Comparison of ENCODE assay signal across 8 mouse cellular contexts in genomic region chr17:17373550-17373917, GRCm38 (mm10). TPM values are rescaled to one million over a fixed set of nuclear protein-coding genes. Genes with fewer than 3 reads are reported as not detected.
A peak's percentile ranks its signal among the peaks of the same experiment; 100 is the strongest.
DNase-seq lines count a peak whose midpoint lies in the region; ATAC-seq and TF ChIP-seq lines count a peak whose summit lies in the region.

No protein-coding gene starts in this region.

- no peak for DNase-seq in thymus, adult 2 months
- no peak for DNase-seq in thymus, postnatal 36 days
- no peak for DNase-seq in natural killer cell, adult 2 months (ENCODE audit: low spot score in 2 of 2)
- no peak for DNase-seq in cerebellum, postnatal 4 days (ENCODE audit: low spot score in 2 of 2)
- no peak for DNase-seq in B cell, adult 2 months

- 11% methylated on average over 6 of the region's 6 CpGs for WGBS in thymus, adult 2 months
- WGBS in liver, embryonic 12.5 days (ENCODE audit: insufficient replicate concordance) = 5% methylated on average over 6 of the region's 6 CpGs

- peak overlapping the region; percentile 66 for H3K9ac ChIP-seq in liver, embryonic 12.5 days

- peaks cover 8% of the 10 kb centered on the region for H3K36me3 ChIP-seq in erythroblast, embryonic 14.5 days (ENCODE audit: control insufficient read depth)
- H3K36me3 ChIP-seq in thymus, adult 2 months (ENCODE audit: control insufficient read depth, insufficient read depth, low read length) = no peaks in the 10 kb centered on the region; the same call in none of the 2 replicates
- H3K36me3 ChIP-seq in liver, embryonic 12.5 days = peaks cover 13% of the 10 kb centered on the region

- H3K4me3 ChIP-seq in erythroblast, embryonic 14.5 days (replicated peaks) = peak overlapping the region; percentile 76
- H3K4me3 ChIP-seq in thymus, adult 2 months (ENCODE audit: control insufficient read depth, insufficient read depth, low read length) = peak overlapping the region; percentile 81
- H3K4me3 ChIP-seq in liver, embryonic 12.5 days = peak overlapping the region; percentile 77

- no peak overlapping the region for H3K27ac ChIP-seq in thymus, adult 2 months (ENCODE audit: control insufficient read depth, insufficient read depth, low read length)
- H3K27ac ChIP-seq in liver, embryonic 12.5 days = peak overlapping the region; percentile 81

- H3K27me3 ChIP-seq in erythroblast, embryonic 14.5 days (ENCODE audit: control insufficient read depth) = no peaks in the 10 kb centered on the region
- H3K27me3 ChIP-seq in thymus, adult 2 months (ENCODE audit: control insufficient read depth, insufficient read depth, low read length) = no peaks in the 10 kb centered on the region
- no peaks in the 10 kb centered on the region for H3K27me3 ChIP-seq in liver, embryonic 12.5 days (replicated peaks)

- TF ChIP-seq CTCF in thymus, adult 2 months (IDR thresholded peaks at IDR 0.05; ENCODE audit: borderline replicate concordance, control insufficient read depth, extremely low read depth, insufficient read depth, low read length, poor library complexity) = no peak

- H3K4me1 ChIP-seq in erythroblast, embryonic 14.5 days (ENCODE audit: control insufficient read depth) = peaks cover 25% of the 10 kb centered on the region
- no peaks in the 10 kb centered on the region for H3K4me1 ChIP-seq in thymus, adult 2 months (replicated peaks; ENCODE audit: control insufficient read depth, insufficient read depth, low read length)
- H3K4me1 ChIP-seq in liver, embryonic 12.5 days = peaks cover 26% of the 10 kb centered on the region

- TF ChIP-seq POLR2A in thymus, adult 2 months (IDR thresholded peaks at IDR 0.05; ENCODE audit: control insufficient read depth, extremely low read depth, insufficient read depth, low read length, poor library complexity) = no peak

- H3K4me2 ChIP-seq in liver, embryonic 12.5 days = peak overlapping the region; percentile 76

- H3K9me3 ChIP-seq in erythroblast, embryonic 14.5 days (ENCODE audit: control insufficient read depth, low read length) = no peaks in the 10 kb centered on the region
- H3K9me3 ChIP-seq in liver, embryonic 12.5 days (replicated peaks) = no peaks in the 10 kb centered on the region

- ATAC-seq in erythroblast, adult 5-6 weeks (replicated peaks; ENCODE audit: low FRiP score, poor library complexity, severe bottlenecking) = no peak; the same call in 1 of the 2 replicates
- ATAC-seq in liver, embryonic 12.5 days = peak; percentile 1

RNA-seq across cellular contexts. Expression of gene Riok2, which starts 0.6 kb away (rescaled TPM):
- 0.05 and 0.13 TPM in 2 replicates for polyA plus RNA-seq in erythroblast, embryonic 14.5 days (2012)
- total RNA-seq in erythroblast, adult 5-6 weeks (2015; ENCODE audit: low replicate concordance) = 8.3 and 8.8 TPM in 2 replicates
- 4.3 and 10.8 TPM in 2 replicates for total RNA-seq in erythroblast, adult 5-6 weeks (2017; ENCODE audit: low replicate concordance)
- 7.4 and 10.2 TPM in 2 replicates for polyA plus RNA-seq in thymus, adult 2 months (2012; rRNA removed)
- polyA plus RNA-seq in liver, embryonic 12.5 days (2016; fragmentation: Nextera tagmentation; extraction: Ambion mirVana) = 18.2 and 20.7 TPM in 2 replicates

RNA-seq across cellular contexts. Expression of gene Lix1, which starts 28.9 kb away (rescaled TPM):
- not detected in 2 replicates for polyA plus RNA-seq in erythroblast, embryonic 14.5 days (2012)
- 0.42 TPM in 1 of 2 replicates, not detected in the other for total RNA-seq in erythroblast, adult 5-6 weeks (2015; ENCODE audit: low replicate concordance)
- total RNA-seq in erythroblast, adult 5-6 weeks (2017; ENCODE audit: low replicate concordance) = not detected in 2 replicates
- polyA plus RNA-seq in thymus, adult 2 months (2012; rRNA removed) = 0.10 and 0.12 TPM in 2 replicates
- 0.49 and 0.60 TPM in 2 replicates for polyA plus RNA-seq in liver, embryonic 12.5 days (2016; fragmentation: Nextera tagmentation; extraction: Ambion mirVana)
